Mouse (Mus musculus) right cerebral cortex, adult 2 months (tissue): Measurements from ENCODE around the gene Irgc1.

Source experiments
- DNase-seq, 2 experiments: peaks; one replicate each; pipeline ENCODE4 v3.0.0; 2021 to 2022; ENCODE audit warnings: low spot score in 2 of 2

Irgc1 gene

GRCm38 (mm10) chr7:24400082-24400452, 52.0 kb downstream of the Irgc1 start:
- DNase-seq = no peak

- peak; percentile 95 to 97 for DNase-seq
Observed at GRCm38 (mm10) chr7:24399256-24400081, 52.6 kb downstream of the Irgc1 start, which contains the start of gene Smg9. Gene Smg9, plus strand, starts transcription at chr7:24399619.

DNA sequence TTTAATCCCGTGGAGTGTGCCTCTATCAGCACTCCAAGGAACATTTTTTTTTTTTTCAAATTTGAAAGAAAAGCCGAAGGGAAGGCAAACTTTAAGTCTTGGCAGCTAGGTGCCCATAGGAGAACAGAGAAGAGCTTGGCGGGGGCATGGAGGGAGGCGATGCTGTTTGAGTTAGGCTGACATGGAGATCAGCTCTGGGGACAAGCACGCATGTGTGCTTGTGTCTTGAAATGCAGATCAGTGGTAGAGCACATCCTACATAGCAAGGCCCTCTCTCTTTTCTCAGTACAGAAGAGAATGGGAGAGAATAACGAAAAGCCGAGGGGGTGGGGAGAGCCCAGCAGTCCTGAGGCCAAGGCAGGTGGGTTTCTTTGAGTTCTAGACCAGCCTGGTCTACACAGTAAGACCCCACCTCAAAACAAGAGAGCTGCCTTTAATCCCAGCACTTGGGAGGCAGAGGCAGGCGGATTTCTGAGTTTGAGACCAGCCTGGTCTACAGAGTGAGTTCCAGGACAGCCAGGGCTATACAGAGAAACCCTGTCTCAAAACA, 53.7 kb downstream of the Irgc1 start:
- no peak for DNase-seq

- DNase-seq = no peak
Observed at GRCm38 (mm10) chr7:24396832-24397231, 55.3 kb downstream of the Irgc1 start.

- no peak for DNase-seq
Observed at GRCm38 (mm10) chr7:24394475-24395161, 57.5 kb downstream of the Irgc1 start.

DNA sequence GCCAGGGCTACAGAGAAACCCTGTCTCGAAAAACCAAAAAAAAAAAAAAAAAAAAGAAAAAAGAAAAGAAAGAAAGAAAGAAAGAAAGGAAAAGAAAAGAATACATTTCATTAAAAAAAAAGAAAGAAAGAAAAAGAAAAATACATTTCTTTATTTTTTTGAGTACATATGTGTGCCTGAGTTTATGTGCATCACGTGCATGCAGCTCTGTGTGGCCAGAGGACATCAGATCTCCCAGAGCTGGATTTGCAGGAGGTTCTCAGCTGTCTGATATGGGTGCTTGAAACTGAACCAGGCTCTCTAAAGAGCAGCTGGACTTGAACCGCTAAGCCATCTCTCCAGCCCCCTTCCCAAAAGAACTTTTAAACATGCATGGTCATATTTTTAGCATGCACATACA, 58.0 kb downstream of the Irgc1 start:
- DNase-seq = no peak

- DNase-seq = no peak
Observed at GRCm38 (mm10) chr7:24391687-24392086, 60.4 kb downstream of the Irgc1 start.

GRCm38 (mm10) chr7:24391077-24391476, 61.0 kb downstream of the Irgc1 start:
- DNase-seq = no peak

DNA sequence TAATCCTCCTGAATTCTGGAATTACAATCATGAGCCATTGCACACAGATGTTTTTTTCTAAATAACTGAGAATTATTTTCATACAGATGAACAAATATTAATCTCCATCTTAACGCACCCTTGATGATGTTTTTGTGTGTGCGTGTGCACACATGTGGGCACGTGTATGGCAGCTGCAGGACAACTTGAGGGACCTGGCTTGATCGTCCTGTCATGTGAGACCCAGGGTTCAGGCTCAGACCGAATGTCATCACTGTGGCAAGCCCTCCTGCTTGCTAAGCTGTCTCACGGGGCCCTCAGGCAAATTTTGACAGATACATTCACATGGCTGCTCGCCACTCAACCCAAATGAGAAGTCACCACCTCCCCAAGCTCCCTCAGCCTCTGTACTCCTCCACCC, 61.6 kb downstream of the Irgc1 start:
- no peak for DNase-seq

DNA sequence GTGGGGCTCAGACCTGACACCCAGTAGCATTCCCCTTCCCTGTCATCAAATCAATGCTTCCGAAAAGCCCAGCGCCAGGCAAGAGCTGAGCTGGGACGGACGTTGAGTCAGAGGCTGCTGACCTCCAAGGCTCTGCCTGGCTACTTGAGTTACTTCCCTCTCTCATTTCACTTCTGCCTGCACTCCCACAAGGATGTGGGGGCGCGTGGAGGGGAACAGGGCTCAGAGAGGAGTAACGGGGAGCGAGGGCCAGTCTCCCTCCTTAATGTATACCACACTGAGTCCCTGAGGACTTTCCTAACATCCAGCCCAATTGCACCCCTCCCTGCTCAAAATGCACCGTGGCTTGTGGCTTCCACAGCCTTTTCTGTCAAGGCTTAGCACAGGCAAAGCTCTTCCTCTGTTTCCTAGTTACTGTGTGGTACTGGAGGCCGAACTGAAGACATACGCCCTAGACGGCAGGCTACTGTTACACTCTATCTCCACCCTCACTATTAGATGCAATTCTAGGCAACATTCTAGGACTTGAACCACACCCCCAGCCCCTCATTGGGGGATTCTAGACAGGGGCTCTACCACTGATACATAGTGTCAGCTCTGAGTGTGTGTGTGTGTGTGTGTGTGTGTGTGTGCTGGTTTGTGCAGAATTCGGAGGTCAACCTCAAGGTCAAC, 62.4 kb downstream of the Irgc1 start:
- DNase-seq = no peak

GRCm38 (mm10) chr7:24387059-24387556, 65.0 kb downstream of the Irgc1 start:
- DNase-seq = no peak

DNA sequence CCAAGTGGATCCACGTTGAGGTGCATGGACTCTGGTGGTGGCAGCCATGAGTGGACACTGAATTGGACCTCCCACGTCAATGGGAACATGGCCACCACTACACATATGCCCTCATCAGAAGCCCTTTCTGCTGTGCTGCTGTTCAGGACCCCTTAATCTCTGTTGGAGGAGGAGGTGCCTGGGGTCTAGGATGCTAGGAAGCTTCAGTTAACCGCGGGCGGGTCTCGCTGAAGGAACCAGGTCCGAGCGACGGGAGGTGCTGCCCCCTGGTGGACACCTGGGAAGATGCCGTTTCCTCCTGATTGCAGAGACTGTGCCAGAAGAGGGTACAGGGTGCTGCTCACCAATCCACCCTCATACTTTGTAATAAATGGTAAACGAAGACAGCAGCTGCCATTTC, 67.3 kb downstream of the Irgc1 start:
- peak; percentile 68 to 80 for DNase-seq

DNA sequence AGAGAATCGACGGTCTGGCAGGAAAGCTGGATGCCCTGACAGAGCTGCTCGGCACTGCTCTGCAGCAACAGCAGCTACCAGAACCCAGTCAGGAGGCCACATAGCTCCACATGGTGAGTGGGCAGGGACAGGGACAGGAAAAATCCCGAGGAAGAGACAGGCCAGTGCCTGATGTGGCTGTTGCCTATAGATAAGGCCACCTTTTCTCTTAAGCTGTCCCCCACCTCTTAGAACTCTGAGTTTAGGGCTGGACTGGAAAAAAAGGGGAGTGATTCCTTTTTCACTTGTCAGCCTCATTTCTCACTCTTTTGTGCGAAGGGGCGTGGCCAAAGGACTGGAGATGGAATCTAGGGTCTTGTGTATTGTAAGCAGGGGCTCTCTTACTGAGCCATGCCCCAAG, 68.0 kb downstream of the Irgc1 start:
- DNase-seq = no peak

DNA sequence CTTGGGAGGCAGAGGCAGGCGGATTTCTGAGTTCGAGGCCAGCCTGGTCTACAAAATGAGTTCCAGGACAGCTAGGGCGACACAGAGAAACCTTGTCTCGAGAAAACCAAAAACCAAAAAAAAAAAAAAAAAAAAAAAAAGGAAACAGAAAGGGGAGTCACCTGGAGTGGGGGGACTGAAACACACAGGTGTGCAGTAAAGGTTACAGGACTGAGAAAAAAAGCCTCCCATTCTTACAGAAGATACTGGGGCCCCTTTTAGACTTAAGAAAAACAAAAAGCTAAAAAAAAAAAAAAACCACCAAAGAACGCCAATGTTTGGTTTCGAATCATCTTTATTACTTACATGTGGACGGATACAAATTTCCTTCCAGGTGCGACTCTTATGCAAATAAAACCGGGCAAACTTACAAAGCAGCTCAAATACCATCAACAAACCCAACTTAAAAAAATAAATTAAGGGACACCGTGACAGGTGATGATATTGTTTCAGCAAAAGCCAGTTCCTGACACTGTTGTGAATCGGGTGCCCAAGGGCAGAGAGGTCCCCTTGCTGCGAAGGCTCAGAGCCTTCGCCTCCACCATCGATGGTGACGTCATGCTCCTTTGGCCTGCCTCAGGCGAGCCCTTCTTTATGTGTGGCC, 69.2 kb downstream of the Irgc1 start:
- no peak for DNase-seq
